Mouse (Mus musculus) bone marrow macrophage, adult 2 months (primary cell): ENCODE results near the gene Pold4.

Source experiments
- CTCF ChIP-seq: IDR thresholded peaks from 2 replicates; pipeline ENCODE4 v1.5.1; 2012; ENCODE audit warnings: low read depth, mild to moderate bottlenecking, low read length, moderate library complexity
- POLR2A ChIP-seq: IDR thresholded peaks from 2 replicates; pipeline ENCODE4 v1.6.1; 2012; ENCODE audit warnings: mild to moderate bottlenecking, low read depth, low read length, borderline replicate concordance

DNA sequence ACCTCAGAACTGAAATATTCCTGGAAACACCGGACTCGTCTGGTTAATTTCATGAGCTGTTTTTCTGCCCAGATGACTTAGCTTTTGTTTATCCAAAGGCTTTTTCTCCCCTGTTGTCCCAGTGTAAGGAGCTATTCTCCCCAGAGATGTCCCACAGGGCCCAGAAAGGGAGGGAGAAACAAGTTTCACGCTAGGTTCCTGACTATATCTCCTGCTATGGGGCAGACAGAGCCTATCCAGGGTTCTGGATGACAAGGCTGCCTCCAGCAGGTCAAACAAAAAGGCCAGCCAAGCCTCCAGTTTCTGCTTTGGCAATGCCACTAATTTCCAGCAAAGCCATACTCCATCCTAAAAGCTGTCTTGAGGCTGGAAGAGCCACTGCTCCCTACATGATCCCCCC is 13.8 kb upstream of the Pold4 start:
- TF ChIP-seq CTCF: no peak
- no peak for TF ChIP-seq POLR2A
